In the genomic region with DNA sequence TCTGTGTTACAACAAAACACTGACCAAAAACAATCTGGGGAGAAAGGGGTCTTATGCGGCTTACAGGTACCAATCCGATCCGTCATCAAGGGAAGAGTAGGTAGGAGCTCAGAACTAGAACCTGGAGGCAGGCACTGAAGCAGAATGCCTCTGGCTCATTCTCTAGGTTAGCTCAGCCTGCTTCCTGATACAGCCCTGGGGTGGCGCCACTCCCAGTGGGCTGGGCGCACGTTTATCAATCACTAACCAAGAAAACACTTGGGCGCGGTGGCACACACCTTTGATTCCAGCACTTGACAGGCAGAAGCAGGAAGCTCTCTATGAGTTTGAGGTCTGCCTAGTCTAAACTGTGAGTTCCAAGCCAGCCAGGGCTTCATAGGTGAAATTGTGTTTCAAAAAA, we compare ENCODE assay signal across 9 mouse cellular contexts. TPM values are rescaled to one million over a fixed set of nuclear protein-coding genes. Genes with fewer than 3 reads are reported as not detected.
DNase-seq lines count a peak whose midpoint lies in the region; ATAC-seq and TF ChIP-seq lines count a peak whose summit lies in the region.
"Had no signal": no experiment of that assay in that cellular context is flagged by ENCODE, and none has a peak within 500 bp of the region (broad histone marks: within the 10 kb centered on the region; RNA-seq: fewer than 3 reads in every experiment).

No protein-coding gene starts in this region.

- no peak for TF ChIP-seq CTCF in kidney, postnatal 0 days (IDR thresholded peaks at IDR 0.05; ENCODE audit: low read depth)

- H3K27ac ChIP-seq in kidney, postnatal 0 days, result peak overlapping the region; percentile 50; the same call in 1 of the 2 replicates
- H3K27ac ChIP-seq in liver, embryonic 13.5 days, result peak overlapping the region; percentile 86
- H3K27ac ChIP-seq in stomach, embryonic 14.5 days (ENCODE audit: low read length), result peak overlapping the region; percentile 63; the same call in 1 of the 2 replicates
- H3K27ac ChIP-seq in midbrain, embryonic 10.5 days (replicated peaks), result no peak overlapping the region
- H3K27ac ChIP-seq: limb, embryonic 12.5 days had no signal

- DNase-seq in kidney, postnatal 0 days (ENCODE audit: low spot score), result no peak
- no peak for DNase-seq in kidney, postnatal 10 days
- DNase-seq in c-Kit-negative CD71-positive TER-119-positive erythroid progenitor cells, embryonic 14.5 days (ENCODE audit: low read depth, low spot score), result peak; percentile 66
- peak; percentile 73 for DNase-seq in liver, embryonic 13.5 days
- DNase-seq in gastrocnemius, adult 8-10 months (ENCODE audit: low spot score in 2 of 2), result no peak
- no peak for DNase-seq in midbrain, embryonic 10.5 days (ENCODE audit: low spot score)
- no peak for DNase-seq in layer of hippocampus, adult 8-10 months (ENCODE audit: low spot score in 2 of 2)

- H3K4me3 ChIP-seq in kidney, postnatal 0 days (replicated peaks; ENCODE audit: low read depth, low read length), result no peak overlapping the region
- H3K4me3 ChIP-seq in liver, embryonic 13.5 days (replicated peaks), result peak overlapping the region; percentile 33
- no peak overlapping the region for H3K4me3 ChIP-seq in stomach, embryonic 14.5 days (ENCODE audit: low read depth, low read length)
- H3K4me3 ChIP-seq in midbrain, embryonic 10.5 days, result no peak overlapping the region
- H3K4me3 ChIP-seq: limb, embryonic 12.5 days had no signal

- no peaks in the 10 kb centered on the region for H3K36me3 ChIP-seq in kidney, postnatal 0 days (ENCODE audit: insufficient read depth, low read length)
- no peaks in the 10 kb centered on the region for H3K36me3 ChIP-seq in liver, embryonic 13.5 days
- no peaks in the 10 kb centered on the region for H3K36me3 ChIP-seq in stomach, embryonic 14.5 days (ENCODE audit: control insufficient read depth, insufficient read depth, low read length)
- H3K36me3 ChIP-seq in midbrain, embryonic 10.5 days, result no peaks in the 10 kb centered on the region
- H3K36me3 ChIP-seq: limb, embryonic 12.5 days had no signal

- no peaks in the 10 kb centered on the region for H3K9me3 ChIP-seq in kidney, postnatal 0 days (replicated peaks; ENCODE audit: low read length)
- H3K9me3 ChIP-seq in liver, embryonic 13.5 days (replicated peaks), result no peaks in the 10 kb centered on the region
- H3K9me3 ChIP-seq in stomach, embryonic 14.5 days (ENCODE audit: control insufficient read depth, low read depth, low read length), result no peaks in the 10 kb centered on the region
- no peaks in the 10 kb centered on the region for H3K9me3 ChIP-seq in midbrain, embryonic 10.5 days (replicated peaks)
- H3K9me3 ChIP-seq: limb, embryonic 12.5 days had no signal

- H3K9ac ChIP-seq in kidney, postnatal 0 days (ENCODE audit: low read depth, low read length), result no peak overlapping the region
- H3K9ac ChIP-seq in liver, embryonic 13.5 days, result peak overlapping the region; percentile 64
- no peak overlapping the region for H3K9ac ChIP-seq in stomach, embryonic 14.5 days (replicated peaks; ENCODE audit: low read depth, low read length)
- H3K9ac ChIP-seq: limb, embryonic 12.5 days had no signal

- no peak for ATAC-seq in kidney, postnatal 0 days (replicated peaks; ENCODE audit: low FRiP score, low read depth)
- peak; percentile 95 for ATAC-seq in liver, embryonic 13.5 days (ENCODE audit: low read depth)
- peak; percentile 69; the same call in 1 of the 2 replicates for ATAC-seq in stomach, embryonic 14.5 days (ENCODE audit: insufficient number of reproducible peaks, insufficient read depth, low FRiP score, low read depth)

- no peaks in the 10 kb centered on the region for H3K27me3 ChIP-seq in kidney, postnatal 0 days (ENCODE audit: insufficient read depth, low read length)
- H3K27me3 ChIP-seq in liver, embryonic 13.5 days, result no peaks in the 10 kb centered on the region
- H3K27me3 ChIP-seq in stomach, embryonic 14.5 days (ENCODE audit: control insufficient read depth, insufficient read depth, low read length), result no peaks in the 10 kb centered on the region
- H3K27me3 ChIP-seq in midbrain, embryonic 10.5 days (ENCODE audit: low read depth, poor library complexity, severe bottlenecking), result no peaks in the 10 kb centered on the region
- H3K27me3 ChIP-seq: limb, embryonic 12.5 days had no signal

- H3K4me1 ChIP-seq in kidney, postnatal 0 days (replicated peaks; ENCODE audit: insufficient read depth, low read length), result no peaks in the 10 kb centered on the region
- H3K4me1 ChIP-seq in liver, embryonic 13.5 days (replicated peaks), result peaks cover 46% of the 10 kb centered on the region
- peaks cover 4% of the 10 kb centered on the region; the same call in 1 of the 2 replicates for H3K4me1 ChIP-seq in stomach, embryonic 14.5 days (ENCODE audit: control insufficient read depth, insufficient read depth, low read length)
- no peaks in the 10 kb centered on the region for H3K4me1 ChIP-seq in midbrain, embryonic 10.5 days
- H3K4me1 ChIP-seq: limb, embryonic 12.5 days had no signal

- WGBS in kidney, postnatal 0 days, result 88% methylated on average over 8 of the region's 8 CpGs
- WGBS in liver, embryonic 13.5 days (ENCODE audit: insufficient replicate concordance), result 30% methylated on average over 8 of the region's 8 CpGs
- WGBS in stomach, embryonic 14.5 days, result 80% methylated on average over 8 of the region's 8 CpGs
- WGBS in midbrain, embryonic 10.5 days, result 85% methylated on average over 8 of the region's 8 CpGs

- H3K4me2 ChIP-seq in kidney, postnatal 0 days (ENCODE audit: low read length), result no peak overlapping the region
- H3K4me2 ChIP-seq in liver, embryonic 13.5 days, result peak overlapping the region; percentile 72
- 0 out of 2 replicates have a peak overlapping the region, but pooled peaks have one; percentile 2 for H3K4me2 ChIP-seq in stomach, embryonic 14.5 days (replicated peaks; ENCODE audit: low read depth, low read length)
- H3K4me2 ChIP-seq: limb, embryonic 12.5 days had no signal

RNA-seq across cellular contexts. Expression of a gene that starts 7.3 kb away (rescaled TPM):
- 37.7 and 39.2 TPM in 2 replicates for polyA plus RNA-seq in kidney, postnatal 0 days (2015; fragmentation: Nextera tagmentation; extraction: Ambion mirVana)
- 8.8 and 10.2 TPM in 2 replicates for polyA plus RNA-seq in liver, embryonic 13.5 days (2015; fragmentation: Nextera tagmentation; extraction: Ambion mirVana)
- 57.3 and 62.2 TPM in 2 replicates for polyA plus RNA-seq in stomach, embryonic 14.5 days (2014; fragmentation: Nextera tagmentation; extraction: Ambion mirVana)
- 10 to 100 TPM in 2 of 4 experiments, 1 to 10 TPM in 2; 8.7 to 10.4 (median 9.6) TPM for total RNA-seq in gastrocnemius, adult 8-10 months (2022)
- 10.0 and 10.3 TPM in 2 replicates for polyA plus RNA-seq in midbrain, embryonic 10.5 days (2016; fragmentation: Nextera tagmentation; extraction: Ambion mirVana)
- total RNA-seq in layer of hippocampus, adult 8-10 months (2022), result 10 to 100 TPM; 18.9 to 26.5 (median 24.4) TPM

Comparison
In these comparisons a context has a peak if more than half of its experiments do, and no peak if none do; other contexts are left out.
1. DNase-seq: peak in c-Kit-negative CD71-positive TER-119-positive erythroid progenitor cells, embryonic 14.5 days (single experiment) and liver, embryonic 13.5 days (single experiment); none in kidney, postnatal 0 days (single experiment), kidney, postnatal 10 days (single experiment), gastrocnemius, adult 8-10 months (0 of 2), midbrain, embryonic 10.5 days (single experiment) and layer of hippocampus, adult 8-10 months (0 of 2).